Mouse (Mus musculus) retina, postnatal 7 days (tissue): ENCODE data around the gene Nubp2.

ENCODE experiments used
- DNase-seq: peaks from one replicate; pipeline ENCODE4 v3.0.0-alpha.2; 2012; ENCODE audit warnings: low read depth, low spot score

The Nubp2 gene

GRCm38 (mm10) chr17:24886134-24886931 is at the start of gene Nubp2, which contains the start of gene Spsb3:
Nubp2 (minus strand) TSS chr17:24886349.
Spsb3 (plus strand) TSS chr17:24886643.
- DNase-seq = peak; percentile 98

GRCm38 (mm10) chr17:24935666-24936065 is 49.5 kb upstream of the Nubp2 start:
- DNase-seq = no peak

GRCm38 (mm10) chr17:24934926-24935325 is 48.8 kb upstream of the Nubp2 start:
- no peak for DNase-seq

- DNase-seq = no peak
Measured at GRCm38 (mm10) chr17:24933163-24933562, 47.0 kb upstream of the Nubp2 start.

- DNase-seq = no peak
Measured at GRCm38 (mm10) chr17:24932431-24932830, 46.3 kb upstream of the Nubp2 start.

GRCm38 (mm10) chr17:24929506-24929905 is 43.4 kb upstream of the Nubp2 start:
- DNase-seq = no peak

GRCm38 (mm10) chr17:24923246-24923645 is 37.1 kb upstream of the Nubp2 start:
- DNase-seq = no peak

- DNase-seq = no peak
Measured at GRCm38 (mm10) chr17:24913984-24914383, 27.8 kb upstream of the Nubp2 start.

GRCm38 (mm10) chr17:24907591-24907990 is 21.4 kb upstream of the Nubp2 start:
- no peak for DNase-seq

GRCm38 (mm10) chr17:24903767-24904166 is 17.6 kb upstream of the Nubp2 start:
- DNase-seq = no peak

- no peak for DNase-seq
Measured at GRCm38 (mm10) chr17:24902671-24903474, 16.7 kb upstream of the Nubp2 start.

- no peak for DNase-seq
Measured at GRCm38 (mm10) chr17:24902124-24902523, 16.0 kb upstream of the Nubp2 start.

GRCm38 (mm10) chr17:24900014-24900413 is 13.9 kb upstream of the Nubp2 start:
- DNase-seq = no peak

GRCm38 (mm10) chr17:24899153-24899552 is 13.0 kb upstream of the Nubp2 start:
- no peak for DNase-seq

GRCm38 (mm10) chr17:24898041-24898854 is 12.1 kb upstream of the Nubp2 start:
- DNase-seq = no peak

- no peak for DNase-seq
Measured at GRCm38 (mm10) chr17:24897600-24897999, 11.5 kb upstream of the Nubp2 start.

- no peak for DNase-seq
Measured at GRCm38 (mm10) chr17:24896993-24897269, 10.8 kb upstream of the Nubp2 start.

- peak; percentile 50 for DNase-seq
Measured at GRCm38 (mm10) chr17:24896241-24896992, 10.3 kb upstream of the Nubp2 start, which contains the start of gene Nme3. Nme3 (plus strand) TSS chr17:24896500.

- no peak for DNase-seq
Measured at GRCm38 (mm10) chr17:24895571-24896240, 9.6 kb upstream of the Nubp2 start.

GRCm38 (mm10) chr17:24894995-24895547 is 8.9 kb upstream of the Nubp2 start, which contains the start of the genes Eme2 and Mrps34:
Eme2 (minus strand) TSS chr17:24895087.
Mrps34 (plus strand) TSS chr17:24895116.
- peak; percentile 81 for DNase-seq
